Mouse (Mus musculus): Measurements from ENCODE around the gene Tnrc6b. TPM values are rescaled to one million over a fixed set of nuclear protein-coding genes. Genes with fewer than 3 reads are reported as not detected.

Tnrc6b gene
- polyA plus RNA-seq, 1 experiment from 2014 or later: 58.9 TPM

DNA sequence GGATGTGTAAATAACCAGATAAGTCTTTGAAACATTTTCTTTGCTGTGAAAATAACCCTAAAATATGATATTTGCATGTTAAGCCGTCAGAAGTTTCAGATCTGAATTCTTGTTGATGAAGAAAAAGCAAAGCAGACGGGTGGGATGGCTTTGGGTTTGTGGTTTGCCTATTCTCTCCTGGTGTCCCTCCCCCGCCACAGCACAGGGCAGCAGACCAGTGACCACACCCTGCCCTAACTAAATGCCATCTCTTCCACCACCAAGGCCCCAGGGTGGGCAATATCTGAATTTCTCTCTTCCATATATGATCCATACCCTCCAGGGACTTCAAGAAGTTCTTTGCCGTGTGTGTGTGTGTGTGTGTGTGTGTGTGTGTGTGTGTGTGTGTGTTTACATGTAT, 227.5 kb downstream of the Tnrc6b start:
- H3K36me3 ChIP-seq: peaks cover 18% of the 10 kb centered on the region
- H3K4me2 ChIP-seq (replicated peaks): no peak overlapping the region
- no peaks in the 10 kb centered on the region for H3K4me1 ChIP-seq
- 74% methylated on average over 4 of the region's 4 CpGs for WGBS
- H3K9me3 ChIP-seq: no peaks in the 10 kb centered on the region
- H3K4me3 ChIP-seq: no peak overlapping the region
- ATAC-seq (ENCODE audit: low FRiP score, low read depth): no peak
- no peak overlapping the region for H3K9ac ChIP-seq (replicated peaks)
- H3K27me3 ChIP-seq: no peaks in the 10 kb centered on the region
- H3K27ac ChIP-seq (replicated peaks): no peak overlapping the region

DNA sequence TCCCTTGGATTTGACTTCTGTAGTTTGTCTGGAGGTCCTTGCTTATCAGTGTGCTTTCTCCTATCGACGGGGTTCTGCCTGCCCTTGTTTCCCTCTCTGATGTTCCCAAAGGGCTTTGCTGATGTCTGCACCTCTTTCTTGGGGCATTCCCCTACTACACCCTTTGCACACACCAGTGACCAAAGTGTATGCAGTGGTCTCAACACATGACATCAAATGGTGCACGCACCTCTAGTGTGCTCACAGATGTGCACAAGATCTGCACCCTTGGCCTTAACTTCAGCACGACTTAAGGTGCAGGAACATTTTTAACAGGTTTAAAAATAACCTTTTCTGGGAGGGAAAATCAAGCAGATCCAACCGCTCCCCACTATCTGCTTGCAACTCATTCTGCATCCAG, 228.3 kb downstream of the Tnrc6b start:
- ATAC-seq (ENCODE audit: low FRiP score, low read depth): no peak
- whole genome bisulfite sequencing: 62% methylated on average over 5 of the region's 5 CpGs

DNA sequence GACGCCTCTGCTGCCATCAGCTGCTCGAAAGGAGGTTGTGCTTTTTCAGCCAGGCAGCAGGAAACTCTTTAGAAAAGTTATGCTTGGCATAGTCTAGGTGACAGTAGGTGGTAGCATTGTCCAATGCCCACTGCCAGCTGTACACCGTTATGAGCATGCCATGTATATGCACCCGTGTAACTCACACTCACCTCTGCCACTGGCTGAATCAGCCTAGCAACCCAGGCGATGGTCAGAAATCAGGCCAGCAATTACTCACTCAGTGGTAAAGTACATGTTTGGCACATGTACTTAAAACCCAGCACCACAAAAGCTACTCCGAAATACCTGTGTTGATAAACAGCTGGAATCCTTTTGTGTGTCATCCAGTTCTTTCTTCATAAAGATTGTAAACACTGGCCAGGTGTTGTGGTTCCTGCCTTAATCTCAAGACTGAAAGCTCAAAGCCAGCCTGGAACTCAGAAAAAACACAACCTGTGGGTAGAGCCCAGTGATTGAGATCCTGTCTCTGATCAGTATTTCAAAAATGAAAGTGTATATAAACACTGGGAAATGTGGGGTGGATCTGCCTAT, 230.4 kb downstream of the Tnrc6b start:
- Histone ChIP-seq H3K36me3 (peaks cover 9% of the 10 kb centered on the region; the same call in 1 of the 2 replicates), H3K9me3 (no peaks in the 10 kb centered on the region), H3K27me3 (no peaks in the 10 kb centered on the region), H3K4me2 (replicated peaks) (no peak overlapping the region), H3K27ac (replicated peaks) (no peak overlapping the region), H3K4me3 (no peak overlapping the region), H3K4me1 (no peaks in the 10 kb centered on the region), H3K9ac (replicated peaks) (no peak overlapping the region)
- 87% methylated on average over 6 of the region's 6 CpGs for WGBS
- no peak for ATAC-seq (ENCODE audit: low FRiP score, low read depth)

More for the DNA sequence above, 228.3 kb downstream of the Tnrc6b start:
- no peak overlapping the region for H3K9ac ChIP-seq (replicated peaks)
- no peak overlapping the region for H3K4me3 ChIP-seq
- H3K4me1 ChIP-seq: no peaks in the 10 kb centered on the region
- no peak overlapping the region for H3K27ac ChIP-seq (replicated peaks)
- H3K9me3 ChIP-seq: no peaks in the 10 kb centered on the region
- peaks cover 12% of the 10 kb centered on the region; the same call in 1 of the 2 replicates for H3K36me3 ChIP-seq
- no peak overlapping the region for H3K4me2 ChIP-seq (replicated peaks)
- no peaks in the 10 kb centered on the region for H3K27me3 ChIP-seq

DNA sequence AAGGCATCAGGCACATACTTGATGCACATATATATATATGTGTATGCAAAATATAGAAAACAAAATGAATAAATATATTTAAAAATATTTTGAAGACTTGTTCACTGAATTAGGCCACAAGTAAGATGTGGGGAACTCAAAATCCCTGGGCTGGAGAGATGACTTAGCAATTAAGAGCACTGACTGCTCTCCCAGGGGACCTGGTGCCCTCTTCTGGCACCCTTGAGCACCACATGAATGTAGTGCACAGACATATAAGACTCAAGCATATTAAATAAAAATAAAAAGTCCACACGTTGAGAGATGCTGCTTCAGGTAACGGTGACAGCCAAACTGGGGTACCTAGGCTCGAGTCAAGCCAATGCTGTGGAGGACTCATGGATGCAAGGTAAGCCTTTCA, 234.7 kb downstream of the Tnrc6b start:
- 64% methylated on average over 3 of the region's 3 CpGs for WGBS
- ATAC-seq (ENCODE audit: low FRiP score, low read depth): no peak
- Histone ChIP-seq H3K9ac (replicated peaks) (no peak overlapping the region), H3K9me3 (no peaks in the 10 kb centered on the region), H3K4me1 (peaks cover 15% of the 10 kb centered on the region), H3K27ac (replicated peaks) (no peak overlapping the region), H3K4me2 (replicated peaks) (no peak overlapping the region), H3K4me3 (no peak overlapping the region), H3K27me3 (no peaks in the 10 kb centered on the region), H3K36me3 (0 out of 2 replicates have a peak, but pooled peaks cover 7% of the 10 kb centered on the region)

DNA sequence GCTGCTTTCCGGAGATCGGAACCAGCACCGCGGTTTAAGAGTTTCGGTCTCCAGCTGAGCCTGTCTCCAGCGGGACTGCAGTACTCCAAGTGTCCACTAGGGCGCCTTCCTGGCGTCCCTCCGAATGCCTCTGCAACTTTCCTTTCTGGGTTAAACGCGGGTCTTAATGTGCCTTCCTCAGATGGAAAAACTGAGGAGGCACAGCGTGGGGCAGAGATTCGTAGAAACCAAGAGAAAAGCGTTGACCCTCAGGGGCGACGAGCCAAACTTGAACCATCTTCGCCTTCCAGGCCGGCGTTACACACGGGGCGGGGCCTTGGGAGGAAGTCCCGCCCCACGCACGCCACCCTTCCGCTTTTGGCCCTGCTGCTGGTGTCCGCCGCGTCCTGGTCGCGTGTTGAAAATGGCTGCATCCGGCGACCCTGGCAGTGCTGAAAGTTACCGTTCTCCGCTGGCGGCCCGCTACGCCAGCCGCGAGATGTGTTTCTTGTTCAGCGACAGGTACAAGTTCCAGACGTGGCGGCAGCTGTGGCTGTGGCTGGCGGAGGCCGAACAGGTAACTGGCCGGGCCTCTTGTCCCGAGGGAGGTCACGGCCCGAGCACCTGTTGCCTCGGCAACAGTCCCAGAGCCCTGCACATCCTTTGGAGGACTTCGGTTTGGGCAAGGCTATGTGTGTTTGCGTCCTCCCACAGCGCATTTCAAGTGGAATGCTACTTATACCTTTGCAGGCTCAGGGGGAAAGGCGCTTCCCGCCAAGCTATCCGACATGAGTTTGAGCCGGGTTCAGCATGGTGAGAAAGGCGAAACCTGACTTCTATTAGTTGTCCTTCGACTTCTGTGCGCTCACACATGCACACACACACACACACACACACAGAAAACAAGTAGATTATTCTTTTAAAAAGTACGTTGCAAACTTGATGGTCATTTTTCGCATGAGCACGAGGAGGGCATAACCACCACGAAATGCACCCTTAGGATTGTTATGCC, 237.3 kb downstream of the Tnrc6b start, which contains the start of gene Adsl:
Gene Adsl (plus strand): TSS at position 346 of the 991 bp plus-strand sequence.
- H3K9ac ChIP-seq (replicated peaks): peak within 1 kb of the TSS; percentile 78
- H3K4me3 ChIP-seq: peak within 1 kb of the TSS; percentile 93
- peaks cover 16% of the 10 kb centered on the region for H3K36me3 ChIP-seq
- peak; percentile 95 for ATAC-seq (ENCODE audit: low FRiP score, low read depth)
- H3K4me2 ChIP-seq (replicated peaks): peak within 1 kb of the TSS; percentile 79
- peaks cover 15% of the 10 kb centered on the region for H3K4me1 ChIP-seq
- no peaks in the 10 kb centered on the region for H3K27me3 ChIP-seq
- no peaks in the 10 kb centered on the region for H3K9me3 ChIP-seq
- WGBS: under 1% methylated on average over 63 of the region's 63 CpGs
- peak within 1 kb of the TSS; percentile 63 for H3K27ac ChIP-seq (replicated peaks)

DNA sequence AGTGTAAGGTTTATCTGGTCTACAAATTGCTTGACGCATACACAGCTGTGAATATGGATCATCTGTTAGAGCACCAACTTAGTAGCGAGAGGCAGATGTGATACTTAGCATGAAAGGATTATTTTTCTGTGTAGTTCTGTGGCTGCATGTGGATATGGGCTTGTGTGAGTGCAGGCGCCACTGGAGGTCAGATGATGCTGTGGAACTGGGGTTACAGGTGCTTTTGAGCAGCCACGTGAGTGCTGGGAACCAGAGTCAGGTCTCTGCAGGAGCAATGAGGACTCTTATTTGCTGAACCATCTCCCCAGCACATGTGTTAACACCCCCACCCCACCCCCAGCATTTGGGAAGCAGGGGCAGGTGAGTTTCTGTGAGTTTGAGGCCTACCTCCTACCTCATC, 238.3 kb downstream of the Tnrc6b start:
- no peaks in the 10 kb centered on the region for H3K27me3 ChIP-seq
- peak overlapping the region; percentile 78 for H3K9ac ChIP-seq (replicated peaks)
- no peak overlapping the region for H3K27ac ChIP-seq (replicated peaks)
- no peak for ATAC-seq (ENCODE audit: low FRiP score, low read depth)
- peaks cover 24% of the 10 kb centered on the region for H3K36me3 ChIP-seq
- 72% methylated on average over 4 of the region's 4 CpGs for WGBS
- H3K9me3 ChIP-seq: no peaks in the 10 kb centered on the region
- H3K4me2 ChIP-seq (replicated peaks): peak overlapping the region; percentile 79
- peak overlapping the region; percentile 93 for H3K4me3 ChIP-seq
- H3K4me1 ChIP-seq: peaks cover 15% of the 10 kb centered on the region

DNA sequence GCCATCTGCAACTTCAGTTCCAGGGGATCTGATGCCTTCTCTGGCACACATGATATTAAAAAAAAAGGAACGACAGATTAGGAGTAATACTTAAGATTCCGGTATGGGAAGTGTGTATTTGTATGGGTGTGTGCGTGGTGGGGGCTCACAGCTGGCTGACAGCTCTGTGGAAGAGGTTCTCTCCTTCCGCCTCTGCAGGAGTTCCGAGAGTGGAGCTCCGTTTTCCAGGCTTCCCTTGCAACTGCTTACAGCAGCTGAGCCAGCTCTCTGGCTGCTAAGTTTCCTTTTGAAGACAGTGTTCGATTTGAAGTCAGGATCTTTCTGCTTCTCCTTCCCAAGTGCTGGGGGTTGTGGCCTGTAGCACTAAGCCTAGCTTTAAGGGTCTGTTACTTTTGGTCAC, 238.9 kb downstream of the Tnrc6b start:
- Histone ChIP-seq H3K4me3 (0 out of 2 replicates have a peak overlapping the region, but pooled peaks have one; percentile 17), H3K4me1 (peaks cover 15% of the 10 kb centered on the region), H3K4me2 (replicated peaks) (peak overlapping the region; percentile 79; the same call in 1 of the 2 replicates), H3K36me3 (peaks cover 31% of the 10 kb centered on the region), H3K27ac (replicated peaks) (no peak overlapping the region), H3K27me3 (no peaks in the 10 kb centered on the region), H3K9me3 (no peaks in the 10 kb centered on the region), H3K9ac (replicated peaks) (0 out of 2 replicates have a peak overlapping the region, but pooled peaks have one; percentile 78)
- 94% methylated on average over 7 of the region's 7 CpGs for WGBS
- ATAC-seq (ENCODE audit: low FRiP score, low read depth): no peak

DNA sequence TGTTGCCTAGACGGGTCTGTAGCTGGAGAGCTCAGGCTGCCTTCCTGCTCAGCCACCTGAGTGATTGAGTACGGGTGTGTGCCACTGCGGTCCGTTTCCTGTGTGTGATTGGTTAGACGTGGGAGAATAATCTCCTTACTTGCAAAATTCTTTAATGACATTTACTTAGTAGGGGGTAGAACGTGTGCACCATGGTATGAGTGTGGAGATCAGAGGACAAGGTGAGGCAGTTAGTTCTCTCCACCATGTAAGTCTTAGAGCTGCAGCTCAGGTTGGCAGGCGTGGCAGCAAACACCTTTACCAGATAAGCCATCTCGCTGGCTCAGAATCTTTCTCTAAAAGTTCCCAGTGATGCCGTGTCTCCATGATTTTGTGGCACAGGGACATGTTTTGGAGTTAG, 242.9 kb downstream of the Tnrc6b start:
- Histone ChIP-seq H3K9me3 (no peaks in the 10 kb centered on the region), H3K27ac (replicated peaks) (no peak overlapping the region), H3K4me3 (no peak overlapping the region), H3K36me3 (peaks cover 65% of the 10 kb centered on the region), H3K27me3 (no peaks in the 10 kb centered on the region), H3K4me1 (peaks cover 12% of the 10 kb centered on the region), H3K4me2 (replicated peaks) (no peak overlapping the region), H3K9ac (replicated peaks) (no peak overlapping the region)
- no peak for ATAC-seq (ENCODE audit: low FRiP score, low read depth)
- WGBS: 92% methylated on average over 9 of the region's 9 CpGs

DNA sequence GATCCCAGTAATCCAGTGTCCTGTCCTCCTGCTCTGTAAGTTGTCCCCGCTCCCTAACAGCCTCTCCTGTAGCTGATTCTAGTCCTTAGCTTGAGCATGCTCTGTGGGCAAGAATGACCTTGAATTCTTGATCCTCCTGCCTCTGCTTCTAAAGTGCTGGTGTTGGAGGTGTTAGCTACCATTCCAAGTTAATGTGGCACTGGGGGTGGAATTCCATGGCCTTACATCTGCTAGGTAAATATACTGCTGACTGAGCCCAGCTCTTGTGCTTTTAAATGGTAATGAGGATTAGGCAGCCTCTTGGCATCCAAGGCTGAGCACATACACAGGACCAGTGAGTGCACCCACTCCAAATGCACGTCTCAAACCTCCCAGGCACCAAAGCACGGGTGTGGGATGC, 243.7 kb downstream of the Tnrc6b start:
- Histone ChIP-seq H3K4me2 (replicated peaks) (no peak overlapping the region), H3K27ac (replicated peaks) (no peak overlapping the region), H3K9me3 (no peaks in the 10 kb centered on the region), H3K4me3 (no peak overlapping the region), H3K9ac (replicated peaks) (no peak overlapping the region), H3K36me3 (peaks cover 74% of the 10 kb centered on the region), H3K4me1 (peaks cover 4% of the 10 kb centered on the region; the same call in 1 of the 2 replicates), H3K27me3 (no peaks in the 10 kb centered on the region)
- WGBS: 56% methylated on average over 3 of the region's 3 CpGs
- ATAC-seq (ENCODE audit: low FRiP score, low read depth): no peak

DNA sequence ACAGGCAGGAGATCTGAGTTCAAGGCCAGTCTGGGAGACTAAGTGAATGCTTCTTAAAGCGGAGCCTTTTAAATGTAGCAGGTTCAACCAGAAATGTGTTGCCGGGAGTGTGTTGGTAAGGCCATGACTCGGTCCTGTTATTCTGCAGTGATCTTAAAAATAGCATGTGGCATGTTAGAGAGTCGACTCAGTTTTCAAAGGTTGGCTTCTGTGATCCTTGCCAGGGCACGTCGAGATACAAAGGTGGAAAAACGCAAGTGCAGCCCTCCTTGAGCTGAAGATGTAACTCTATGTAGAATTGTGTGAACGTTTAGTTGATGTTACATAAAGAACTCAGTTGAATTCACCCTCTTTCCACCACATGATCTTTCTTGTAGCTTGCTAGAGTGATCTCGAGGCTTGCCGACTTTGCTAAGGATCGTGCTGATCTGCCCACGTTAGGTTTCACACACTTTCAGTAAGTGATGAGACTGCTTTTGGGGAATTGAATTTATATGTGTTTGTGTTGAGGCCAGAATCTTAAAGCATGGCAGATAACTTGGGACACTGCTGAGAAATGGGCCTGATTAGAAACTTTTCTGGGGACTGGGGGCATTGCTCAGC, 244.8 kb downstream of the Tnrc6b start:
- no peak overlapping the region for H3K27ac ChIP-seq (replicated peaks)
- H3K9me3 ChIP-seq: no peaks in the 10 kb centered on the region
- no peak overlapping the region for H3K9ac ChIP-seq (replicated peaks)
- no peak for ATAC-seq (ENCODE audit: low FRiP score, low read depth)
- H3K4me3 ChIP-seq: no peak overlapping the region
- no peaks in the 10 kb centered on the region; the same call in 1 of the 2 replicates for H3K4me1 ChIP-seq
- no peaks in the 10 kb centered on the region for H3K27me3 ChIP-seq
- H3K36me3 ChIP-seq: peaks cover 85% of the 10 kb centered on the region
- no peak overlapping the region for H3K4me2 ChIP-seq (replicated peaks)
- WGBS: 97% methylated on average over 12 of the region's 12 CpGs

DNA sequence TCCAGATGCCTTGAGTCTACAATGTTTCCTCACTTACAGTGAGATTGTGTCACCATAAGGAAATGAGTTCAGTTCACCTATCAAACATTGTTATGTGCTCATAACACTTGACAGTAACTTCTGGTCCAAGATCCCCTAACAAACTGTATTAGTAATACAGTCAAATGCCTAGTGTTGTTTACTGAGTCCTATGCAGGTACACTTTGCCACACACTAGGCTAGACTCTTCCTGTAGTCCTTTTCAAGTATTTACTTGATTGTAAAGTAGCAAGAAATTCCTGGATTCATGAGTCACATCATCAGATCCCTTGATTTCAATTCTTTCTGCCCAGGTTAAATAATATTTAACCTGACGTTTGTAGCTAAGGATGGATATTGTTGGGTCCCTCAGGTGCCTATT, 258.3 kb downstream of the Tnrc6b start:
- WGBS: 87% methylated on average over 1 of the region's 1 CpGs
- no peaks in the 10 kb centered on the region for H3K27me3 ChIP-seq
- H3K9me3 ChIP-seq: no peaks in the 10 kb centered on the region
- H3K4me1 ChIP-seq: no peaks in the 10 kb centered on the region
- peaks cover 55% of the 10 kb centered on the region for H3K36me3 ChIP-seq
- H3K4me2 ChIP-seq (replicated peaks): no peak overlapping the region
- H3K27ac ChIP-seq (replicated peaks): no peak overlapping the region
- ATAC-seq (ENCODE audit: low FRiP score, low read depth): no peak
- no peak overlapping the region for H3K9ac ChIP-seq (replicated peaks)
- H3K4me3 ChIP-seq: no peak overlapping the region

DNA sequence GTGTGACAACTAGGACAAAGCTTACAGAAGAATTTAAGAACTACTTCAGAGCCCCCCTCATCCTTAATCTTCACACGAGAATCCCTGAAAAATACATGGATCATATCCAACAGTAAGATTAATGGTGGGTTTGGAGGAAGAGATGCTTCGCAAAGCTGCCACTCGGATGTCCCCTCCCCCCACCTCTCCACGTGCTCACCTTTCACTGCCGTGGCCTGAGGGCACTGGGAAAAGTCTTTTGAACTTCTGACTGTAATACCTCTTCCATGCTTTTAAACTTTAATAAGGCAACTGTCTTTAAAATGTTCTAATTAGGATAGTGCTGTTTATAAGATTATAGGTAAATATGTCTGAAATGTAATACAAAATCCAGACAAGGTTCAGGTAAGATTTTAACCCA, 263.2 kb downstream of the Tnrc6b start:
- 64% methylated on average over 5 of the region's 5 CpGs for WGBS
- Histone ChIP-seq H3K9me3 (no peaks in the 10 kb centered on the region), H3K4me1 (peaks cover 7% of the 10 kb centered on the region; the same call in 1 of the 2 replicates), H3K27me3 (no peaks in the 10 kb centered on the region), H3K9ac (replicated peaks) (no peak overlapping the region), H3K36me3 (peaks cover 12% of the 10 kb centered on the region), H3K4me2 (replicated peaks) (no peak overlapping the region), H3K4me3 (no peak overlapping the region), H3K27ac (replicated peaks) (no peak overlapping the region)
- no peak for ATAC-seq (ENCODE audit: low FRiP score, low read depth)
